Mouse (Mus musculus) neural tube, embryonic 14.5 days (tissue): ENCODE measurements around the gene Fam166b. TPM values are rescaled to one million over a fixed set of nuclear protein-coding genes. Genes with fewer than 3 reads are reported as not detected.

Experiments
- ATAC-seq: fragments of 200-750 bp; cut with Nextera tagmentation; 2 replicates; pipeline ENCODE4 v1.8.0; 2017; ENCODE audit warnings: low read depth, mild to moderate bottlenecking, moderate TSS enrichment, moderate library complexity
- H3K27ac ChIP-seq: fragments of 300-500 bp; sonication (generic); 2 replicates; pipeline ENCODE4 v1.5.1; 2014; ENCODE audit warnings: low read depth, mild to moderate bottlenecking, control low read depth, low read length, moderate library complexity, mixed read lengths
- H3K27me3 ChIP-seq: fragments of 300-500 bp; sonication (generic); 2 replicates; pipeline ENCODE4 v1.6.1; 2014; ENCODE audit warnings: low read length; ENCODE audit not compliant: control insufficient read depth, insufficient read depth
- H3K36me3 ChIP-seq: fragments of 300-500 bp; sonication (generic); 2 replicates; pipeline ENCODE4 v1.6.1; 2014; ENCODE audit warnings: low read length, mixed read lengths; ENCODE audit not compliant: control insufficient read depth, insufficient read depth
- H3K4me1 ChIP-seq: fragments of 300-500 bp; sonication (generic); 2 replicates; pipeline ENCODE4 v1.6.1; 2014; ENCODE audit warnings: low read length; ENCODE audit not compliant: control insufficient read depth, insufficient read depth
- H3K4me2 ChIP-seq: fragments of 300-500 bp; sonication (generic); 2 replicates; pipeline ENCODE4 v1.6.1; 2014; ENCODE audit warnings: mild to moderate bottlenecking, low read depth, low read length, control low read depth
- H3K4me3 ChIP-seq: fragments of 300-500 bp; sonication (generic); 2 replicates; pipeline ENCODE4 v1.5.1; 2014; ENCODE audit warnings: low read depth, low read length, control low read depth, mixed read lengths
- H3K9ac ChIP-seq: fragments of 300-500 bp; sonication (generic); replicated peaks from 2 replicates; pipeline ENCODE4 v1.6.1; 2014; ENCODE audit warnings: low read depth, mild to moderate bottlenecking, control low read depth, low read length, mixed read lengths
- H3K9me3 ChIP-seq: fragments of 300-500 bp; sonication (generic); 2 replicates; pipeline ENCODE4 v1.6.1; 2016; ENCODE audit warnings: low read length; ENCODE audit not compliant: control insufficient read depth
- WGBS: fragments of 180-500 bp; shearing (Covaris S2); extraction: QIAGEN DNeasy Blood & Tissue Kit; methylation state at CpG from one replicate; pipeline ENCODE4 v1.1.7; 2014; 5-methylcytosine and 5-hydroxymethylcytosine counted together
- polyA plus RNA-seq: library from polyadenylated mRNA; unstranded; fragments of >200 nt; fragmentation: Nextera tagmentation; extraction: Ambion mirVana; gene quantifications from 2 replicates; pipeline ENCODE4 v1.2.1, GENCODE M21; 2014

The Fam166b gene
- polyA plus RNA-seq, 1 experiment from 2014 or later = 1.4 TPM

DNA sequence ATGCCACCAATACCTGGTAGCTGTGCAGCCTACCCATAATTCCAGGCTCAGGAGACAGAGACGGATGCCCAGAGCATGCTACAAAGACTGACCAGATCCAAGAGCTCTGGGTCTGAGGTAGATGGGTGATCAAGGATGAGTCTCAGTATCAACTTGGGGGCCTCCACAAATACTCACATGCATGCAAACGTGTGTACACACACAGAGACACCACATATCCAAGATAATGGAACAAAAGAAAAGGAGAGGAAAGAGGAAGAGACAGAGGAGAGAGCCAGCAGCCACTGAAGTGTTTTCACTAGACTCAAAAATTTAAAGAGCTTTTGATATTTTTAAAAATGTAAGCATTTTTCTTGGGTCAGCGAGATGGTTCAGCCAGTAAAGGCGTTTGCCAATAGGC lies 10.5 kb downstream of the Fam166b start:
- Histone ChIP-seq H3K4me2 (no peak overlapping the region), H3K4me3 (no peak overlapping the region), H3K27ac (no peak overlapping the region), H3K9ac (no peak overlapping the region), H3K4me1 (no peaks in the 10 kb centered on the region), H3K9me3 (no peaks in the 10 kb centered on the region), H3K27me3 (no peaks in the 10 kb centered on the region), H3K36me3 (peaks cover 51% of the 10 kb centered on the region)
- 79% methylated on average over 4 of the region's 4 CpGs for WGBS
- no peak for ATAC-seq

DNA sequence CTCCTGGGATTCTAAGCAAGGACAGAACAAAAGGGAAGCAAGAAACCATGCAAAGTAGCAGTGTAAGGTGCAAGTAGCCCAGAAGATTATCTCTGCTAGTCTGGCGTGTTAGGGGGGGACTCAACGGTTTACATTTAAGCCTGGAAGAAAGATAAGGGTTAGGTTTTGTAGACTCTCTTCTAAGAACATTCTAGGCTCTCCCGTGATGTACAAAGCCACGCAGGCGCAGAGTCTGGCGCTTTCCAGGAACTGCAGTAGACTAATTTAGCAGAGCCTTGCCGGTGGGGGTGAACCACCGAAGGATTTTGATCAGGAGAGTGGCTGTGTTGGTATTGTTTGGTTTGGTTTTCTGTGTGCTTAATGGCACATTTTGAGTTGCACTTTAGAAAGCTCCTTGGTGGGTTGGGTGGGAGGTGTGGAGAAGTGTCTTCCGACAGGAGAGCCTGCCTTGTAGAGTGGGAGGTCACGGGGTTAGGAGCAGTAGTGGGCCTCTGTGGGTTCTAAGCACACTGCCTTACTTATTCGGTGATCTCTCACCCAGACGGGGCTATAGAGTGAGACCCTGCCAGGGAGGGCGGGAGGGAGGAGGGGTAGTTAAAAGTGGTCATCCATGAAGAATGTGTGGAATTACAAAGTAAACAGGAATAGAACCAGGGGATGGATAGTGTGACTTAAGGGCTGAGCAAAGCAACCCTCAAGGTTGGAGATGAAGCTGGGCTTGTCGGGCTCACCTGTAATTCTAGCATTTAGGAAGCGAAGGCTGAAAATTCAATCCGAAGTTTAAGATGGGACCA lies 11.5 kb downstream of the Fam166b start:
- no peak for ATAC-seq
- peaks cover 41% of the 10 kb centered on the region for H3K36me3 ChIP-seq
- WGBS = 79% methylated on average over 16 of the region's 16 CpGs

DNA sequence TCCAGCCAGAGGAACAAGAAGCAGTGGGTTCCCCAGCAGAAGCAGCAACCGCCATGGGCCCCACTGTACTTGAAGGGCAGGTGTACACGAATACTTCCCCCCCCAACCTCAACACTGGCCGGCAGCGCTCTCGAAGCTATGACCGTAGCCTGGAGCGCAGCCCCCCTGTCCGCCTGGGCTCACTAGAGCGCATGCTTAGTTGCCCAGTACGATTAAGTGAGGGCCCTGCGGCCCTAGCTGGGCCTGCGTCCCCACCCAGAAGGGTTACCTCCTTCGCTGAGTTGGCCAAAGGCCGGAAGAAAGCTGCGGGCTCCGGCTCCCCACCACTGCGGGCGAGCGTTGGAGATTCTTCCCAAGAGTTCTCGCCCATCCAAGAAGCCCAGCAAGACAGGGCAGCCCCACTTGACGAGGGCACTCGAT lies 12.9 kb downstream of the Fam166b start:
- Histone ChIP-seq H3K9me3 (no peaks in the 10 kb centered on the region), H3K36me3 (peaks cover 32% of the 10 kb centered on the region), H3K27me3 (no peaks in the 10 kb centered on the region), H3K4me2 (no peak overlapping the region), H3K4me1 (no peaks in the 10 kb centered on the region), H3K4me3 (no peak overlapping the region), H3K9ac (no peak overlapping the region), H3K27ac (no peak overlapping the region)
- ATAC-seq = no peak
- 96% methylated on average over 22 of the region's 22 CpGs for WGBS

More for the DNA sequence above, 11.5 kb downstream of the Fam166b start:
- Histone ChIP-seq H3K9ac (no peak overlapping the region), H3K4me1 (no peaks in the 10 kb centered on the region), H3K4me3 (no peak overlapping the region), H3K9me3 (no peaks in the 10 kb centered on the region), H3K27me3 (no peaks in the 10 kb centered on the region), H3K27ac (no peak overlapping the region), H3K4me2 (no peak overlapping the region)

DNA sequence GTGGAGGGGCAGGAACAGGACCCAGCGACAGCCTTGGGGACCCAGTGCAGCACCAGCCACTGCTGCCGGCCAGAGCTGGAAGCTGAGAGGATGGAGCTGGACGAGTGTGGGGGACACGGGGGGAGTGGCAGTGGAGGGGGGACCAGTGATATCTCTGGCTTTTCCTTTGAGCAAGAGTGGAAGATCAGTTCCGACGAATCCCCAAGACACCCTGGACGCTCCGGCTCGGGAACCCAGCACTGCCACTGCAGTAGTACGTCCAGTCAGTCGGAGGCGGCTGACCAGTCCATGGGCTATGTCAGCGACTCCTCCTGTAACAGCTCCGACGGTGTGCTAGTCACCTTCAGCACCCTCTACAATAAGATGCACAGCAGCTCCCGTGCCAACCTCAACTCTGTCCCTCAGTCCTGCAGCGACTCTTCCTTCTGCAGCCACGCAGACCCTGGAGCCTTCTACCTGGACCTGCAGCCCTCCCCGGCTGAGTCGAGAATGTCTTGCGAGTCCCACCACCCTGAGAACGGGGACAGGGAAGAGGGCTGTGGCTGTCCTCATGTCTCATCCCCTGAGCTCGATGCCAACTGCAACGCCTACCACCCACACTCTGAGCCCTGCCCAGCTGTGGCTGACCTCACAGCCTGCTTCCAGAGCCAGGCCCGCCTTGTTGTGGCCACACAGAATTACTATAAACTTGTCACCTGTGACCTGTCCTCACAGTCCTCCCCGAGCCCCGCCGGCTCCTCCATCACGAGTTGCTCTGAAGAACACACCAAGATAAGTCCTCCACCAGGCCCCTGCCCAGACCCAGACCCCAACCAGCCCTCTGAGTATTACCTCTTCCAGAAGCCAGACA lies 13.5 kb downstream of the Fam166b start:
- H3K4me3 ChIP-seq = no peak overlapping the region
- H3K27me3 ChIP-seq = no peaks in the 10 kb centered on the region
- no peak overlapping the region for H3K4me2 ChIP-seq
- H3K9me3 ChIP-seq = no peaks in the 10 kb centered on the region
- no peak for ATAC-seq
- WGBS = 93% methylated on average over 29 of the region's 29 CpGs
- H3K4me1 ChIP-seq = no peaks in the 10 kb centered on the region
- no peak overlapping the region for H3K27ac ChIP-seq
- H3K36me3 ChIP-seq = peaks cover 32% of the 10 kb centered on the region
- no peak overlapping the region for H3K9ac ChIP-seq

DNA sequence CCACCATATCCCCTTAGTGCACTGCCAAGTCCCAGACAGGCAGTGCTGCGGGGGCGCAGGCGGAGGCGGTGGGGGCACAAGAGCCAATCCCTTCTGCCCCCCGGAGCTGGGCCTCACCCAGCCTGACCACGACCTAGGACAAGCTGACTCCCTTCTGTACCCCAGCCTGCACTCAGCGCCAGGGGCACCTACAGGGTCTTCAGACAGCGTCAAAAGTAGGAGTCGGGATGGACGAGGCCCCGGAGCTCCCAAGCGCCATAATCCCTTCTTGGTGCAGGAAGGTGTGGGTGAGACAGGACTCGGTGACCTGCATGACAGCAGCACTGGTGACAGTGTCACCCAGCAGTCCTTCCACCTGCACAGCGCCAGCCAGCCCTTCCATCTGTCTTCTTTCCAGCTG lies 14.2 kb downstream of the Fam166b start:
- Histone ChIP-seq H3K9ac (no peak overlapping the region), H3K27me3 (no peaks in the 10 kb centered on the region), H3K9me3 (no peaks in the 10 kb centered on the region), H3K4me3 (no peak overlapping the region), H3K27ac (no peak overlapping the region), H3K36me3 (peaks cover 32% of the 10 kb centered on the region), H3K4me1 (no peaks in the 10 kb centered on the region), H3K4me2 (no peak overlapping the region)
- ATAC-seq = no peak
- WGBS = 89% methylated on average over 14 of the region's 14 CpGs

DNA sequence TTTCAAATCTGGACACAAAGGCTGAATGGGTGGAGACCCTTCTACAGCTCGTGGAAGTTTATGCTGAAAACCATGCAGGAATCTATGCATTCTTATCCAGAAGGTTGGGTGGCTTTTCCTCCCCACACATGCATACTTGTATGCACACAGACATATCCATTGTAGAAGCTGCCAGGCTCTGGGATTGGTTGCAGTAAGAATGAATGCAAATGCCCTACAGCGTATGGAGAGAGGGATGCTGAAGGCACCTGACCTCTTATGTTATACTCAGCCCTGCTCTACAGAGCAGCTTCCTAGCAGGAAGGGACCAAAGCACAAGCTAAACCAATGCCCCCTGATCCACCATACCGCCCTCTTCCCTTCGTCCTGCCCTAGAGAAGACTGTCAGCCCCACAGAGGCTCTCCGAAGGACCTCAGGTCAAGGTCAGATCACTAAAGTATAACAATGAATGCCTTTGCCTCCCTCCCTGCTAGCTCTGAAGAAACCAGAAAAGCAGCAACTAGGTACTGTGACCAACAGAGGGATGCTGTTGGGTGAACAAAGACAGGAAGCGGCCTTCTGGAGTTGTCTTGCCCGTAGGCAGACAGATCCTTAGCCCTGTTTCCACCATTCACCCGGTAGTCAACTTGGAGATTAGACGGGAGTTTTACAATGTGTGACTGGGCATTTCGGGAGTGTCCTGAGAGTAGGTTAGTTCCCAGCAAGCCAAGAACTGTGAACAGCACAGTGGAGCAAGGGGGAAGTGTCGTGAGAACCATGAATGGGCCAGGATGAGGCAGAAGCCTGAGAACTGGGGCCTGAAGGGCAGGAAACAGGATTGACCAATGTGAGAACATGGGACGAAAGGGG lies 21.6 kb downstream of the Fam166b start:
- Histone ChIP-seq H3K9ac (peak overlapping the region; percentile 92), H3K4me1 (peaks cover 23% of the 10 kb centered on the region), H3K27me3 (no peaks in the 10 kb centered on the region), H3K4me2 (peak overlapping the region; percentile 71), H3K4me3 (peak overlapping the region; percentile 62), H3K36me3 (no peaks in the 10 kb centered on the region), H3K27ac (peak overlapping the region; percentile 98), H3K9me3 (no peaks in the 10 kb centered on the region)
- WGBS = 55% methylated on average over 12 of the region's 12 CpGs
- peak; percentile 79 for ATAC-seq

DNA sequence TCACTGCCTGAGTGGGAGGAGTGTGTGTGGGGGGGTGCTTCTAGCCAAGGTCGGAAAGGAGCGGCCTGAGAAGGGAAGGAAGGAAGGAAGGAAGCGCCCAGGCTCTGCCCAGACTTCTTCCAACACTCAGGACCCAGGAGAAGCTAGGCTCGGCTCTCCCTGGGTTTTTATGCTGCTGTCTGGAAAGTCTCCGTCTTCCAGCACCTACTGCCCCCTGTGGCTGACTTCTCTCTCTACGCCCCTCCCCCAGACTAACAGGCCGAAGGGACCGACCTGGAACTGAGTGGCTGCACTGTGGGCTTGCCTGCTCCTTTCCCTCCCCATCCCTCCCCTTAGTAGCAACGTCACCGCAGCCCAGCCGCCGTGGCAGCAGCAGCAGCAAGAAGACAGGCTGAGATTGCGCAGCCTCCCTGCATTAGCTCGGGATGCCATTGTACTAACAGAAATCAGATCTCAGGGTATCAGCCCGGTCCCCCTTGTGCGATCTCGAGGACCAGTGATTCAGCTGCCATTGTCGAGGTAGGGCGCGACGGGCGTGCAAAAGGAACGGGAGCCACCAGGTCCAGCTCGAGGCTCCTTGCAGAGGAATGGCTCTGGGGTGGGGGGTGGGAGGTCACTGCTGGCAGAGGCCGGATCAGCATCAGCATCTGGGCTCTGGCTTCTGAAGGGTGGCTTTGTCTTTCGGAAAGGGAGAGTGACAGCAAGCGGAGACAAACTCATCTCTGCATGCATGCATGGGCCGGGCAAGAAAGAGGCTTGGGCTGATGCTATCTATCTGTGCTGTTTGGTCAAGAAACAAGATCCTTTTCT lies 22.6 kb downstream of the Fam166b start:
- Histone ChIP-seq H3K4me3 (peak overlapping the region; percentile 62), H3K9me3 (no peaks in the 10 kb centered on the region), H3K27ac (peak overlapping the region; percentile 98), H3K4me1 (peaks cover 23% of the 10 kb centered on the region), H3K9ac (peak overlapping the region; percentile 92), H3K4me2 (peak overlapping the region; percentile 71), H3K27me3 (no peaks in the 10 kb centered on the region), H3K36me3 (no peaks in the 10 kb centered on the region)
- ATAC-seq = peak; percentile 95
- WGBS = 2% methylated on average over 27 of the region's 28 CpGs

DNA sequence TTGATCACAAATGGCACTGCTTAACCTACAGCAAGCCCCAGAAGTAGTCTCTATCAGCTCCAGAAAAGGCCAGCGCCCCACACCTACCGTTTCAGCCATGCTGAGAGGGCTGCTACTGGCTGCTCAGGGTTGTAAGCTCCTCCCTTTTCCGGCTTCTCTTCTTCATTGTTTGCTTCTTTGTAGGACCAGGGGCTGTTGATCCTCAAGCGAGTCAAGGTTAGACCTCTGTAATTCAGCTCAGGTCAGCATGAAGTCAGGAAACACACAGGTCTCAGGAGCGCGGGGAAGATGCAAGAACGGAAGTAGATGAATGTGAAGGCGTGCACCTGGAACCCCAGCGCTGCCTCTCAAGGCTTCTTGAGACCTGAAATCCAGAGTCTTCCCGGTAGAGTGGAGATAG lies 24.2 kb downstream of the Fam166b start:
- no peaks in the 10 kb centered on the region for H3K27me3 ChIP-seq
- H3K9me3 ChIP-seq = no peaks in the 10 kb centered on the region
- H3K36me3 ChIP-seq = no peaks in the 10 kb centered on the region
- H3K27ac ChIP-seq = no peak overlapping the region
- H3K4me1 ChIP-seq = peaks cover 23% of the 10 kb centered on the region
- no peak overlapping the region for H3K9ac ChIP-seq
- 93% methylated on average over 10 of the region's 10 CpGs for WGBS
- no peak for ATAC-seq
- no peak overlapping the region for H3K4me3 ChIP-seq
- no peak overlapping the region for H3K4me2 ChIP-seq
